Mouse (Mus musculus): ENCODE data around the gene 1700001L19Rik. TPM values are rescaled to one million over a fixed set of nuclear protein-coding genes. Genes with fewer than 3 reads are reported as not detected.

The 1700001L19Rik gene
- total RNA-seq, 2 experiments from 2014 or later: not detected

DNA sequence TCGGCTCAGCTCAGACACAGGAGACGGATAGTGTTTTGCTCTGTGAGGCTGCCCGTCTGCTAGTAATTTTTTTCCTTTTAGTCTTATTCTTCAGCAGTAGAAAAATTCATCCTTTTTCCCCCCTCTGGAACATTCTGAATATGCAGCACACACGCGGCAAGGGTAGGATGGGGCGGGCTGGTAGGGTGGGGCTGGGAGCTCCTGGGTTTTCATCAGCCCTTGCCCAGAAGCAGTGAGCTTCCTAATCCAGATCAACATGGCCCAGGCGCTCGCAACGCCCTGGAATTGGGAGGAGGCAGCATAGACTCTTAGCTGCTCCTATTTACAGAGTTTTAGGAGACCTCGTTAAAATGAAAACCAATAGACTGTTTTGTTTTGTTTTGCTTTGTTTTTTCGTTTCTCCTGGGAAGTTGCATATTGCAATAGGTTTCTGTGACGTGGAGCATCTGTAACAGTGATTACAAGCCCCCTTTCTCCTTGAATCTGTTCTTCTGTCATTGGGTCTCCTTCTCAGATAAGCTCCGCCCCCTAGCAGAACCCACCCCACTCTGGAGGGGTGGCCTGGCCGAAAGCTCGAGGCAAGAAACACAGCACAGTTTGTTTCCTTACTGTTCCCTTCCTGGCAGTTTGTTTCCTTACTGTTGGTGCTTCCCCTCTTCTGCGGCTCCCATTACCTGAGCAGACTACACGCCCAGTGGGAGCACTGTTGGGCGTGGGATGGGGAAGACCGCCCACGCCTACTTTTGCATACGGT is 10.6 kb downstream of the 1700001L19Rik start:
- DNase-seq: no peak

DNA sequence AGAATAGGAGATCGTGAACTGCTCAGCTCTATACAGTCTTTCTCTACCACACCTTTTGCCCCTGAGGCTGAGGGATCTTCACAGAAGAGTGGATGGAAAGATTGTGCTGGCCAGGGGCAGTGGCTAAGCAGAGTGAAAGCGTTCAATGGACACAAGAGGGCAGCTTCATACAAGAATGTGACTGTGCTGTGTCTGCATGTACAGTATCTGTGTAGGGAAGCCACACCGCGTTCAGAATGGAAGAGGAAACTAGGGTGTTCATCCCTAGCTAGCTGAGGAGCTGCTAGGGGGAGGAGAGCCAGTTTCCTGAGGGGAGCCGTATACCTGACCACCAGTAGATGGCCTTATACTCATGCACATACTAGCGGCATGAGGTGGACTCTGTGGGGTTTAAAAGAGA is 25.6 kb downstream of the 1700001L19Rik start:
- no peak for DNase-seq

DNA sequence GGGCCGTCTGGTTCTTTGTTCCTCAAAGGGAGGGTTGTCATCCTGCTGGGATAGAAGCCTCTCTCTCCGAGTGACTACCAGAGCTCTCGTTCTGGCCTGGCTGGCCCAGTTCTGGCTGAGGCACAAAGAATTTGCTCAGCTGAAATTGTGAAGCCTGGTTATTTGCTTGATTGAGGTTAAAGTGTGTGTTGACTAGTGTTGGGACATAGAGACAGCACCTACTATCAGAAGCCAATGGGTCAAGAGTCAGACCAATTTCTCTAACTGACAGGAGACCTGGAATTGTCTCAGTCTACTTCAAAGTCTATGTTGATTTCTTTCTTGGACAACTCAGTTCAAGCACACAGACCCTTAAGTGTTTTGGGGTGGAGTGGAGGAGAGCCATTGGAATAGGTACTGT is 29.8 kb downstream of the 1700001L19Rik start:
- no peak for DNase-seq

DNA sequence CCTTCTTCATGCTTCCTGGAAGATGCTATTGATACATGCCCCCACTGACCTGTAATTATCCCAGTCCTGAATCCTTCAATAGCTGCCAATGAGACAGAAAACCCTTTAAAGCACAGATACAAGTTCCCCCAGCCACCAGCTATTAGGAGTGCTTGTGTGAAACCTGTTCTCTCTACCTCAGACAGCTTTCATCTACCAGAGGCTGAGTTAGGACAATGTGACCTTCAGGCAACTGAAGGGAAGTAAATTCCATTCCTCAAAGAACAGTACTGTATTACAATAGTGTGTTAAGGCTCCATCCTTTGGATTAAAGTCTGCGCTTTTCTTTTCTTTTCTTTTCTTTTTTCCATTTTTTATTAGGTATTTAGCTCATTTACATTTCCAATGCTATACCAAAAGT is 45.6 kb downstream of the 1700001L19Rik start:
- no peak for DNase-seq

Other genes with a start within 250 kb of the 1700001L19Rik start
- gene Mtrr, start 15.3 kb upstream of the 1700001L19Rik start, total RNA-seq (2021): 10 to 100 TPM; 16.0 to 16.9 TPM
- 10 to 100 TPM; 10.2 to 12.3 TPM for gene Fastkd3, start 15.2 kb upstream of the 1700001L19Rik start, total RNA-seq (2021)